Mouse (Mus musculus) ES-CJ7 (cell line): Measurements from ENCODE around the gene Nudt16.
"Not testable (repeated sequence)": the region's sequence is repeated elsewhere in the genome, so short reads cannot be mapped to it uniquely, and the experiment has no call there.

Experiments
- DNase-seq: peaks from one replicate; pipeline ENCODE4 v3.0.0; 2011; ENCODE audit warnings: low read depth, low spot score

The Nudt16 gene

GRCm38 (mm10) chr9:105131253-105132001, at the start of gene Nudt16:
TSS of gene Nudt16 (minus strand) at chr9:105131824.
- peak; percentile 95 for DNase-seq

GRCm38 (mm10) chr9:105144992-105145391, 13.4 kb upstream of the Nudt16 start, which contains the start of gene 1700080E11Rik:
TSS of gene 1700080E11Rik (minus strand) at chr9:105145092.
- DNase-seq = no peak

GRCm38 (mm10) chr9:105139204-105139603, 7.6 kb upstream of the Nudt16 start:
- no peak for DNase-seq

- no peak for DNase-seq
These were observed 4.8 kb upstream of the Nudt16 start for GRCm38 (mm10) chr9:105136404-105136803.

- DNase-seq = no peak
These were observed 2.9 kb upstream of the Nudt16 start for GRCm38 (mm10) chr9:105134536-105134935.

GRCm38 (mm10) chr9:105132002-105132367, 361 bp upstream of the Nudt16 start:
- peak; percentile 31 for DNase-seq

- no peak for DNase-seq
These were observed 1.3 kb downstream of the Nudt16 start for GRCm38 (mm10) chr9:105130331-105130730.

- not testable (repeated sequence) for DNase-seq
These were observed 6.4 kb downstream of the Nudt16 start for GRCm38 (mm10) chr9:105125206-105125605.

GRCm38 (mm10) chr9:105103893-105104292, 27.7 kb downstream of the Nudt16 start:
- no peak for DNase-seq

GRCm38 (mm10) chr9:105101911-105102310, 29.7 kb downstream of the Nudt16 start:
- DNase-seq = no peak

- DNase-seq = no peak
These were observed 30.6 kb downstream of the Nudt16 start for GRCm38 (mm10) chr9:105100807-105101570.

- no peak for DNase-seq
These were observed 51.4 kb downstream of the Nudt16 start for GRCm38 (mm10) chr9:105080246-105080645.
